Mouse (Mus musculus): Measurements from ENCODE around the gene Rfx6.

Rfx6 gene

GRCm38 (mm10) chr10:51677548-51678250, at the start of gene Rfx6:
Gene Rfx6 (plus strand): TSS chr10:51677756.
- no peak for DNase-seq (ENCODE audit: low spot score in 2 of 2)

- no peak for DNase-seq (ENCODE audit: low spot score in 2 of 2)
Observed at GRCm38 (mm10) chr10:51631411-51632136, 46.0 kb upstream of the Rfx6 start, which contains the start of gene Gprc6a. Gene Gprc6a (minus strand): TSS chr10:51631461.

- DNase-seq (ENCODE audit: low spot score in 2 of 2): no peak
Observed at GRCm38 (mm10) chr10:51649506-51650221, 27.9 kb upstream of the Rfx6 start.

GRCm38 (mm10) chr10:51657324-51657723, 20.2 kb upstream of the Rfx6 start:
- DNase-seq (ENCODE audit: low spot score in 2 of 2): no peak

- DNase-seq (ENCODE audit: low spot score in 2 of 2): no peak
Observed at GRCm38 (mm10) chr10:51669334-51669733, 8.2 kb upstream of the Rfx6 start.

GRCm38 (mm10) chr10:51671583-51671982, 6.0 kb upstream of the Rfx6 start:
- no peak for DNase-seq (ENCODE audit: low spot score in 2 of 2)

- DNase-seq (ENCODE audit: low spot score in 2 of 2): no peak
Observed at GRCm38 (mm10) chr10:51672082-51672779, 5.3 kb upstream of the Rfx6 start.

GRCm38 (mm10) chr10:51678251-51678639, 689 bp downstream of the Rfx6 start:
- no peak for DNase-seq (ENCODE audit: low spot score in 2 of 2)

- no peak for DNase-seq (ENCODE audit: low spot score in 2 of 2)
Observed at GRCm38 (mm10) chr10:51720904-51721303, 43.3 kb downstream of the Rfx6 start.

GRCm38 (mm10) chr10:51761436-51761835, 83.9 kb downstream of the Rfx6 start:
- DNase-seq (ENCODE audit: low spot score in 2 of 2): no peak

- DNase-seq (ENCODE audit: low spot score in 2 of 2): no peak
Observed at GRCm38 (mm10) chr10:51763241-51763640, 85.7 kb downstream of the Rfx6 start.

- DNase-seq (ENCODE audit: low spot score in 2 of 2): no peak
Observed at GRCm38 (mm10) chr10:51768445-51768844, 90.9 kb downstream of the Rfx6 start.

- DNase-seq (ENCODE audit: low spot score in 2 of 2): no peak
Observed at GRCm38 (mm10) chr10:51769252-51769651, 91.7 kb downstream of the Rfx6 start.

- DNase-seq (ENCODE audit: low spot score in 2 of 2): no peak
Observed at GRCm38 (mm10) chr10:51779648-51780047, 102.1 kb downstream of the Rfx6 start.

All from urinary bladder, postnatal 36 days (tissue).